Mouse (Mus musculus) T-helper 1 cell (primary cell): ENCODE results near the gene Olfr764-ps1.
"Not testable (repeated sequence)": the region's sequence is repeated elsewhere in the genome, so short reads cannot be mapped to it uniquely, and the experiment has no call there.

ENCODE experiments used
- in situ Hi-C: fragments of 300-600 bp; cut with MboI, MseI; formaldehyde crosslinking; loops from one replicate; pipeline ENCODE4 v1.15.1; 2025; ENCODE audit warnings: high pct_unique_total_duplicates

Gene Olfr764-ps1

DNA sequence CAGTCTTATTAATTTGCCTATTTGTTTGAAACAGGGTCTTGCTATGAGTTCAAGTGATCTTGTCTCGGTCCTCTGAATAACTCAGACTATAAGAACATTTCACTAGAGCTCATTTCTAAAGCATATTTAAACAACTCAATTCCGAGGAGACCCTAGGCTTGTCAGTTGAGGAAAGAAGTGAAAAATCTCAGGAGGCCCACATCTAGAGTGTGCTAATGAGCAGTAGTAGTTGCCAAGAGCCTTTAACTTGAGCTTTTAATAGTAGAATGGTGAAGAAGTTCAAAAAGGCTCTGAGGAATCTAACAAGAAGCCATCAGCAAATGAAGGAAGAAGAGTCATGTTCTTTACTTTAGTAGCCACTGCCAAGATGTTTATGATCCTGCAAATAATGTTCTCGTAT is at the start of gene Olfr764-ps1:
TSS of gene Olfr764-ps1 (minus strand) at position 101 of the 400 bp plus-strand sequence.
- in situ Hi-C loops = no loop called here

DNA sequence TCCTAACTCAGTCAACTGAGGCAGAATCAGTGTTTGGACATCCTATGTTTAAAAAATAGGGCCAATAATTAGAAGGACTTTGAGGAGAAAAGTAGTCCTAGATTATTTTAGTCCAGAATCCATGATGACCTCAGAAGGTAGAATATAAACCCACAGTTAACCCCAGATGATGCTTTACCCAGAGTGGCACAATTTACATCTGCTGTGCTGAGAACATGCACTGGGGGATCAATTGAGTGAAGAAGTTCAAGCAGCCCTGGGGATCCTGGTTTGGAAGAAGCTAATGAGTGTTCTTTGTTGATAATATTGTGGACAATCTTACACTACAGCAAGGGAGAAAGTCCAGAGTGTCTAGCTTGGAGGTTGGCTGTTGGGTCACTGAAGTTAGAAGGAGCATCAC is 43.1 kb upstream of the Olfr764-ps1 start, which contains the start of gene Olfr767:
TSS of gene Olfr767 (minus strand) at position 101 of the 400 bp plus-strand sequence.
- in situ Hi-C loops = not testable (repeated sequence)

DNA sequence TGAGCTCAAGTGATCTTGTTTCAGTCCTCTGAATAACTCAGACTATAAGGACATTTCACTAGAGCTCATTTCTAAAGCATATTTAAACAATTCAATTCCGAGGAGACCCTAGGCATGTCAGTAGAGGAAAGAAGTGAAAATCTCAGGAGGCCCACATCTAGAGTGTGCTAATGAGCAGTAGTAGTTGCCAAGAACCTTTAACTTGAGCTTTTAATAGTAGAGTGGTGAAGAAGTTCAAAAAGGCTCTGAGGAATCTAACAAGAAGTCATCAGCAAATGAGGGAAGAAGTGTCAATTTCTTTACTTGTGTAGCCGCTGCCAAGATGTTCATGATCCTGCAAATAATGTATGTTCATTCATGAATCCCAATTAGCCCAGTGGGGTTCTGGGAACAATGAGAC is 29.2 kb upstream of the Olfr764-ps1 start, which contains the start of gene Olfr766-ps1:
TSS of gene Olfr766-ps1 (minus strand) at position 101 of the 400 bp plus-strand sequence.
- in situ Hi-C loops = no loop called here

DNA sequence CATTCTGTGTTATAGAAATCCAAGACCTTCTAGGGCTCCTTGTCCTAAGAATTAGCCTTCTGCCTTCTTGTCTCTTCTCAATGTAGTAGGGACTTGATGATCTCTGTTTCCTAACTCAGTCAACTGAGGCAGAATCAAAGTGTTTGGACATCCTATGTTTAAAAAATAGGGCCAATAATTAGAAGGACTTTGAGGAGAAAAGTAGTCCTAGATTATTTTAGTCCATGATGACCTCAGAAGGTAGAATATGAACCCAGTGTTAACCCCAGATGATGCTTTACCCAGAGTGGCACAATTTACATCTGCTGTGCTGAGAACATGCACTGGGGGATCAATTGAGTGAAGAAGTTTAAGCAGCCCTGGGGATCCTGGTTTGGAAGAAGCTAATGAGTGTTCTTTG is 10.2 kb upstream of the Olfr764-ps1 start, which contains the start of gene Olfr765:
TSS of gene Olfr765 (minus strand) at position 101 of the 400 bp plus-strand sequence.
- in situ Hi-C loops = not testable (repeated sequence)

DNA sequence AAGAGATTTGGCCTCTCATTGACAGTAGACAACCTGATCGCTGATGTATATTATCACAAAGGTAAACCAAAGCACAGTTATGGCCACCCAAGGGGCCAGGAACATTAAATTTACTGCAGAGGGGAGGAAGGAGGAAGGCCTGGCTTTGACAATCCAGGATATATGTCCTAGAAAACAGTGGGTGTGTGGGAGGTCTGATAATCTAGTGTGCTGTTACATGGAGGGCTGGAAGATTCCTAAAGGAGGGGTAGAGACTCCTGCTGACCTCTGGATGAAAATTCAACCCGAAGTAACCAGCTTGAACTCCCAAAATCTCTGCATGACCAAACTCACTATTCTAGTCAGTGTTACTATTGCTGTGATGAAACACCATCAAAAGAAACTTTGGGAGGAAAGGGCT is 11.4 kb downstream of the Olfr764-ps1 start:
- in situ Hi-C loops = loop anchor here (5.0 to 10.0 kb wide), 2 partner anchors 466 to 1064 kb away; partner anchors contain the start of gene Olfr790

DNA sequence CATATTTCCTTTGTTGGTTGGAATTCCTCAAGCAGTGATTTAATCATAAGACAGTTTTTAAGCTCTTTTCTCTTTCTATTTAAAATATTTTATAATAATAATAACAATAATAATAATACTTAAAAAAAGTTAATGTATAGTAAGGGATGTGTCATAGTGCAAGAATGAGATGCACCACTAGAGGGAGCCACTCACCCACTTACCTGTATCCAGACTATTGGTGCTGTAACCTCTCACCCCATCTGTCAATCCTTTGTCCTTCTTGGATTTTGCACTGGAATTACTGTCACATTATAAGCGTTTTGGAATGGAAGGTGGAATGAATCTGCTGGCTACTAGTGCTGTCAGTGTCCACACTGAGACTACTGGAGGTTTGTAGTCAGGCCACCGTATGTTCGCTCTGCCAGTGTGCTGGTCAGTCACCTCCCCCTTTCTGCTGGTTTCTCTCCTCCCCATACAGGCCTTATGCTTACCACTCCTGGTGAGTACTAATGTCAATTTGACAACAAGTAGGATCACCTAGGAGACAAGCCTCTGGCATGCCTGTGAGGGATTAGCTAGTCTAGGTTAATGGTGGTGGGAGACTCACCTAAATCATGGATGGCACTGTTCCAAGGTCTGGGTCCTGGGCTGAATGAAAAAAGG is 13.6 kb downstream of the Olfr764-ps1 start:
- in situ Hi-C loops = loop anchor here (5.0 to 10.0 kb wide), 2 partner anchors 469 to 1066 kb away; partner anchors contain the start of gene Olfr790

DNA sequence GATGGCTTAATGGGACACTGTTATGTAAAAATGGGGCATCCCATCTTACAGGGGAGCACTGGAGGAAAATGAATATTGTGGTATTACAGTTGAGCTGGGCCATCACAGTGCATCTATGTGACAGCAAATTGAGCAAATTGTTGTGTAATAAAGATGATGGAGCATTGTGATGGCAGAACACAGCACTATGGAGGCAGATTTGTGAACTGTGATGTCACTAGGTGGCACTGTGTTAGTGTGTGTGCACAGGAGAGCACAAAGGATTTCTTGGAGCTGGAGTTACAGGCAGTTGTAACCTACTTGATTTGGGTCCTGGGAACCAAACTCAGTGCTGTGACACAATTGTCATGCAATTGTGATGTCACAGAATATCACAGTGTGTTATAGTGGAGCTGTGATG is 16.4 kb downstream of the Olfr764-ps1 start:
- in situ Hi-C loops = loop anchor here (10.0 kb wide), 1 partner anchor 471 kb away; the partner anchor contains the start of gene Olfr790

DNA sequence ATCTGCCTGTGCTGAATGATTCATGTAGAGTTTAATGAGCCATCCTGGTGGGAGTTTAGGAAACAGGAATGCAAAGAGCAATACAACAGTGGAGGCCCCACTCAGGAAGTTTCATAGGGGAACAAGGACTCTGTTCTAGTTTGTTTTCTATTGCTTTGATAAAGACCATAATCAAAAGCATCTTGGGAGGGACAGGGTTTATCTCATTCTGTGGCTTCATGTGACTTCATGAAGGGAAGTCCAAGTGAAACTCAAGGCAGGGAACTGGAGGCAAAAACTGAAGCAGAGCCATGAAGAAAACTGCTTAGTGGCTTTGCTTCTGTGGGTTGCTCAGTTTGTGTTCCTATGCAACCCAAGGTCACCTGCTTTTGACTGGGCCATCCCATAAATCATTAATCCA is 25.2 kb downstream of the Olfr764-ps1 start:
- in situ Hi-C loops = no loop called here

DNA sequence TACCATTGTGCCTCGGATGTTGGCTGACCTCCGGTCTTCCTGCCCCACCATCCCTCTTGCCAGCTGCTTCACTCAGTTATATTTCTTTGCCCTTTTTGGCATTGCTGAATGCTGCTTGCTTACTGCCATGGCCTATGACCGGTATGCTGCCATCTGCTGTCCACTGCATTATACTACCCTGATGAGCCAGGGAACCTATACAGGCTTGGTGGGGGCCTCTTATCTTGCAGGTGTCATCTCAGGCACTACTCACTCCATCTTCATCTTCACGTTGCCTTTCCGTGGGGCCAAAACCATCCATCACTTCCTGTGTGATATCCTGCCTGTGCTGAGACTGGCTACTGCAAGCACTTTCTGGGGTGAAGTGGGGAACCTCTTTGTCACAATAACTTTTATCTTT is 28.2 kb downstream of the Olfr764-ps1 start:
- in situ Hi-C loops = not testable (repeated sequence)

DNA sequence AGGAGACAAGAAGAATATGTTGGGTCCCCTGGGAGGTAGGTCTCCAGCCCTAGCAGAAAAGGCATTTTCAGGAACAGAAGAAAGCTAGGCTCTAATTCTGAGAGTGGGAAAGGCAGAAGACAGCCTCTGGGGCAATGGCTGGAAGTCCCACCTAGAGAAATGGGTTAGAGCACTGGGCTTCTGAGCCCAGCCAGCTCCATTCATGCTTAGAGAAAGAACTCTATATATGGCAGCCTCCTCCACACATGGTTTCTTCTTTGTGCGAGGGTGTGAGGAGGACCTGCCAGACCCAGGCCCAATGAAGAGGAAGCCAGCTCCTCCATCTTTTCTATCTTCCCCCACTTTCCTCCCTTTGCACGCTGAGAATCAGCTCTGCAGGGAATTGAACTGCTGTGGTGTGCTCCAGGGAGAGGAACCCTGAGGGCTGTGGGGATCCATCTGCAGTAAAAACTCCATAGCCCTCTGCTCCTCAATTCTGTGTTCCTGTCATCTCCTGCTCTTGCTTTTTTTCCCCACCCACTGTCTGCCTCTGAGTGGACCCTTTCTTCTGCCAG is 29.3 kb downstream of the Olfr764-ps1 start, which contains the start of gene Olfr763:
TSS of gene Olfr763 (plus strand) at position 504 of the 554 bp plus-strand sequence.
- in situ Hi-C loops = no loop called here

DNA sequence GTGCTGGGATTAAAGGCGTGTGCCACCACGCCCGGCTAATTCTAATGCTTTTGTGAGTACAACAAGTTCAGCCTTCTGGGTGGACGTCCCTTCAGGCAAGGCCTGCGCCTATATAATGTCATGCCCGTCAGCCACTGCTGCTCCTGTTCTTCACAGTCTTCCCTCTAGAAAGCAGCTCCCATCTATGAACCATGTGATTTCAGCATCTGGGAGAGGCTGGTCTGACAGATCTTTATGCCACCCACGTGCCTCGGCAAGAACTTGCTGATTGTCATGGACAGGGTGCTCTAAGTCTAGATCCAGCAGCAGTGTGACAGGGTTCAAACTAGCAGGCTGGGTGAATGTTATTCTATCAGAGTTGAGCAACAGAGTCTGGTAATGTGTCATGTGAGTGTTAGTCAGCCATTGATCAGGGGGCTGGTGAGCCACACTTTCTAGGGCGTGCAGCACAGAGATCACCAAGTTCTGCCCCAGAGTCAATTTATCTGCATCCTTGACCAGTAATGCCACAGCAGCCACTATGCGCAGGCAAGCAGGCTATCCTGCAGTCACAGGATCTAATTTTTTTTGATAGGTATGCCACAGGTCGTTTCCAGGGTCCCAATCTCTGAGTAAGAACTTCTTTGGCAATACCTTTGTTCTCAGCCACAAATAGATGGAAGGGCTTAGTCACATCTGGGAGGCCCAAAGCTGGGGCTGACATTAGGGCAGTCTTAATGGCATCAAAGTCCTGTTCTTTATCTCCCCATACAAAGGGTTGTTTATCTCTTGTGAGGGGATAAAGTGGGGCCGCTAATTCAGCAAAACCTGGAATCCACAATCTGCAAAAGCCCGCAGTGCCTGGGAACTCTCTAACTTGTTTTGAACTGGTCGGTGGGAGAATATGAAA is 35.4 kb downstream of the Olfr764-ps1 start:
- in situ Hi-C loops = no loop called here

DNA sequence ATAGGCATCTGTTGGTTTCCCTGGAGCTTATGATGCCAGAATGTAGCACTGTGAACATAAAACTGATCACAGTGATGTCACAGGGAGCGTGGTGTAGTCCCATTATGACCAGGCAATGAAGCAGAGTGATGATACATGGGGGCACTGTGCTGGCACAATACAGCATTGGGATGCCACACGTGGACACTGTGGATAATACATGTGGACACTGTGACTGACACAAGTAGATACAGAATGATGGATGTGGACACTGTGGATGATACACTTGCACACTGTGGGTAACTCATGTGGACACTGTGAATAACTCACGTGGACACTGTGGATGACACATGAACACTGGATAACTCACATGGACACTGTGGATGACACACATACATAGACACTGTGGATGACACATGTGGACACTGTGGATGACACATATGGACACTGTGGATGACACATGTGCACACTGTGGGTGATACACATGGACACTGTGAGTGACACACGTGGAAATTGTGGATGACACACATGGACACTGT is 43.1 kb downstream of the Olfr764-ps1 start:
- in situ Hi-C loops = no loop called here

DNA sequence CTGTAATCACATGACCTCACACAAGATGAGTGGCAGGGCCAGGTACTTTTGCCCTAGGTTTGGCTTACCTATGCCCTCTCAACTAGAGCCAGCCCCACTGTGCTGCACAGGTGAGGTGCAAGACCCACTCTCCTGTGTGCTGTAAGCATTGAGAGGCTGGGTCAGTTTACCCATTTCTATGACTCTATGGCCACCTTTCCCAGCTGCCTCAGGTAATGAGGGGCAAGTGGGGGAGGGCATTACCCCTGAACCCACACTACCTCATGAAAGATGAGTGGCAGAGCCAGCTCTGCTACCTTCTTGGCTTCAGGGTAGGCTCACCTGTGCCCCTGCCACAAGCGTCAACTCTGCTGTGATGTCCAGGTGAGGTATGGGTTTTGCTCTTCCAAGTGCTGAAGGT is 43.9 kb downstream of the Olfr764-ps1 start:
- in situ Hi-C loops = no loop called here

DNA sequence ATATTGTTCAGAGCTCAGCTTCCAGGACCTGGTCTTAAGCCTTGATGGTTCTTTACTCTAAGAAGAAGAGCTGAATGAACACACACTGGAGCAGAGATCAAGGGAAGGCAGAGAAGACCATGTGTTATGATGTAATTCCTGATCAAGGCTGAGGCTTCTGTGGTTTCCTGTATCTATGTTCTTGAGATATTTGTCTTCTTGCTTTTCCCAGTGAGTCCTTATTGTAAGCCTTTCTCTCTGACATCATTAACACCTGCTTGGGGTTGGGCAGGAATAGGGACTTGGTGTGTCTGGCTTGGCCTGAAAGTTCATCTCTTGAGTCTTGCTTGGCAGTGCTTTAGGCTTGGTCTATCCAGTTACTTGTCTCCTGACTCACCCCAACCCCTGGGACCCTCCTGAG is 48.7 kb downstream of the Olfr764-ps1 start:
- in situ Hi-C loops = no loop called here

DNA sequence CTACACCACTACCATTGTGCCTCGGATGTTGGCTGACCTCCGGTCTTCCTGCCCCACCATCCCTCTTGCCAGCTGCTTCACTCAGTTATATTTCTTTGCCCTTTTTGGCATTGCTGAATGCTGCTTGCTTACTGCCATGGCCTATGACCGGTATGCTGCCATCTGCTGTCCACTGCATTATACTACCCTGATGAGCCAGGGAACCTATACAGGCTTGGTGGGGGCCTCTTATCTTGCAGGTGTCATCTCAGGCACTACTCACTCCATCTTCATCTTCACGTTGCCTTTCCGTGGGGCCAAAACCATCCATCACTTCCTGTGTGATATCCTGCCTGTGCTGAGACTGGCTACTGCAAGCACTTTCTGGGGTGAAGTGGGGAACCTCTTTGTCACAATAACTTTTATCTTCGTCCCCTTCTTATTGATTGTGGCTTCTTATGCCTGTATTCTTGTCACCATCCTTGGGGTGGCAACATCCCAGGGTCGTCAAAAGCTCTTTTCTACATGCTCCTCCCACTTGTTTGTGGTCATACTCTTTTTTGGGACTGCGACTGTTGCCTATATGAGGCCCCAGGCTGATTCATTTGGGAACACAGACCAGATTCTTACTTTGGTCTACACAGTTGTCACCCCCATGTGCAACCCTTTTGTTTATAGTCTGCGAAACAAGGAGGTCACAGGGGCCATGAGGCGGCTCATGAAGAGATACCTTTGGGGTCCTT is 49.4 kb downstream of the Olfr764-ps1 start:
- in situ Hi-C loops = not testable (repeated sequence)

DNA sequence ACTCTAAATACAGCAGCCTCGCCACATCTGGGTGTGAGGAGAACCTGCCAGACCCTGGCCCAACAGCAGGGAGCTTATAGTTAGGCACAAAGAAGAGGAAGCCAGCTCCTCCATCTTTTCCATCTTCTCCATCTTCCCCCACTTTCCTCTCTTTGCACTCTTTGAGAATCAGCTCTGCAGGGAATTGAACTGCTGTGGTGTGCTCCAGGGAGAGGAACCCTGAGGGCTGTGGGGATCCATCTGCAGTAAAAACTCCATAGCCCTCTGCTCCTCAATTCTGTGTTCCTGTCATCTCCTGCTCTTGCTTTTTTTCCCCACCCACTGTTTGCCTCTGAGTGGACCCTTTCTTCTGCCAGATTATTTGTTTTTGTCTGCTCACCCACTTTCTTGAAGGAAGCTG is 50.6 kb downstream of the Olfr764-ps1 start, which contains the start of gene Olfr9:
TSS of gene Olfr9 (plus strand) at position 301 of the 400 bp plus-strand sequence.
- in situ Hi-C loops = not testable (repeated sequence)
